Mouse (Mus musculus) ES-E14 (cell line): ENCODE measurements around the gene Dlk2. TPM values are rescaled to one million over a fixed set of nuclear protein-coding genes. Genes with fewer than 3 reads are reported as not detected.
A peak's percentile ranks its signal among the peaks of the same experiment; 100 is the strongest.

Experiments
- DNase-seq: peaks from one replicate; pipeline ENCODE4 v3.0.0-alpha.2; 2013; ENCODE audit warnings: low read depth, low spot score
- H3K27ac ChIP-seq: 2 replicates; pipeline ENCODE4 v1.5.1; 2012; ENCODE audit warnings: low read depth, mild to moderate bottlenecking, low read length, moderate library complexity, mixed read lengths; ENCODE audit not compliant: poor library complexity, insufficient read depth, severe bottlenecking
- H3K36me3 ChIP-seq: 2 replicates; pipeline ENCODE4 v1.6.1; 2012; ENCODE audit warnings: mild to moderate bottlenecking, low read length, moderate library complexity, mixed read lengths; ENCODE audit not compliant: control insufficient read depth, poor library complexity, insufficient read depth, severe bottlenecking
- H3K4me1 ChIP-seq, 2 experiments: fragments of 150-350 bp in 1 of 2; sonication (generic) in 1 of 2; 2 replicates each; pipeline ENCODE4 v1.6.1; 2012; ENCODE audit warnings: low read length in 2 of 2, mild to moderate bottlenecking in 1 of 2, mixed read lengths in 1 of 2; ENCODE audit not compliant: control insufficient read depth in 2 of 2, insufficient read depth in 2 of 2, poor library complexity in 1 of 2
- H3K4me3 ChIP-seq, 2 experiments: fragments of 150-350 bp in 1 of 2; sonication (generic) in 1 of 2; 2 replicates each; pipeline ENCODE4 v1.5.1; 2012; ENCODE audit warnings: low read length in 2 of 2, low read depth in 1 of 2, mild to moderate bottlenecking in 1 of 2, mixed read lengths in 1 of 2; ENCODE audit not compliant: insufficient read depth in 1 of 2, poor library complexity in 1 of 2, severe bottlenecking in 1 of 2
- H3K9ac ChIP-seq: 2 replicates; pipeline ENCODE4 v1.6.1; 2012; ENCODE audit warnings: low read depth, mild to moderate bottlenecking, low read length, mixed read lengths; ENCODE audit not compliant: poor library complexity, insufficient read depth, severe bottlenecking
- H3K9me3 ChIP-seq: fragments of 150-350 bp; sonication (generic); 2 replicates; pipeline ENCODE4 v1.6.1; 2012; ENCODE audit warnings: low read depth, mild to moderate bottlenecking, low read length; ENCODE audit not compliant: control insufficient read depth, insufficient read depth
- CHD2 ChIP-seq: IDR thresholded peaks from 2 replicates; pipeline ENCODE4 v1.6.1; 2014; ENCODE audit warnings: mild to moderate bottlenecking, low read depth, low read length, inconsistent platforms
- HCFC1 ChIP-seq: IDR thresholded peaks from 2 replicates; pipeline ENCODE4 v1.6.1; 2012; ENCODE audit warnings: low read length, inconsistent platforms, borderline replicate concordance; ENCODE audit not compliant: insufficient read depth
- MAFK ChIP-seq: IDR thresholded peaks from 2 replicates; pipeline ENCODE4 v1.6.1; 2014; ENCODE audit warnings: mild to moderate bottlenecking, low read depth, low read length, inconsistent platforms; ENCODE audit not compliant: insufficient read depth
- ZC3H11A ChIP-seq: IDR thresholded peaks from 2 replicates; pipeline ENCODE4 v1.6.1; 2012; ENCODE audit warnings: low read depth, mild to moderate bottlenecking, inconsistent platforms, low read length, borderline replicate concordance
- ZNF384 ChIP-seq: IDR thresholded peaks from 2 replicates; pipeline ENCODE4 v1.6.1; 2012; ENCODE audit warnings: low read depth, low read length, inconsistent platforms
- in situ Hi-C, 2 experiments: fragments of 600-800 bp; cut with MboI; formaldehyde crosslinking; loops; one replicate each; pipeline ENCODE4 v1.15.1; 2025; ENCODE audit warnings: low sequenced_read_pairs in 2 of 2, inconsistent platforms in 1 of 2; ENCODE audit not compliant: unreplicated experiment in 2 of 2
- total RNA-seq: library from RNA; depleted of rRNA; stranded (reverse); fragments of 300-350 nt; gene quantifications from 2 replicates; pipeline ENCODE4 v1.2.3, GENCODE M21; 2012

Dlk2 gene
- total RNA-seq, 1 experiment = 1.4 TPM

- no peak overlapping the region for H3K27ac ChIP-seq
- H3K36me3 ChIP-seq = peaks cover 52% of the 10 kb centered on the region
- peak overlapping the region in 1 of 2 experiments; percentile 10; a peak in 1 of 4 replicates for H3K4me3 ChIP-seq
- TF ChIP-seq MAFK (no peak), ZNF384 (no peak), HCFC1 (no peak), ZC3H11A (no peak), CHD2 (no peak)
- no peaks in the 10 kb centered on the region for H3K9me3 ChIP-seq
- in situ Hi-C loops = no loop called here
- DNase-seq = no peak
- peaks cover 0 to 19% of the 10 kb centered on the region in 2 experiments; a peak in 2 of 4 replicates for H3K4me1 ChIP-seq
- H3K9ac ChIP-seq = 0 out of 2 replicates have a peak overlapping the region, but pooled peaks have one; percentile 11
Measured at GRCm38 (mm10) chr17:46258279-46259053, 38.8 kb upstream of the Dlk2 start.

GRCm38 (mm10) chr17:46259675-46260074, 37.5 kb upstream of the Dlk2 start:
- Histone ChIP-seq H3K27ac (no peak overlapping the region), H3K4me3 (no peak overlapping the region), H3K9ac (no peak overlapping the region), H3K9me3 (no peaks in the 10 kb centered on the region), H3K4me1 (peaks cover 0 to 14% of the 10 kb centered on the region in 2 experiments; a peak in 2 of 4 replicates), H3K36me3 (peaks cover 64% of the 10 kb centered on the region)
- in situ Hi-C loops = no loop called here
- no peak for DNase-seq
- no peak for TF ChIP-seq CHD2
- no peak for TF ChIP-seq HCFC1
- no peak for TF ChIP-seq MAFK
- TF ChIP-seq ZC3H11A = no peak
- TF ChIP-seq ZNF384 = no peak

- Histone ChIP-seq H3K4me1 (peaks cover 5 to 28% of the 10 kb centered on the region in 2 experiments; a peak in 3 of 4 replicates), H3K9ac (no peak overlapping the region), H3K36me3 (peaks cover 80% of the 10 kb centered on the region), H3K27ac (no peak overlapping the region), H3K9me3 (no peaks in the 10 kb centered on the region), H3K4me3 (no peak overlapping the region)
- no peak for DNase-seq
- in situ Hi-C loops = no loop called here
- no peak for TF ChIP-seq MAFK
- no peak for TF ChIP-seq HCFC1
- TF ChIP-seq ZC3H11A = no peak
- TF ChIP-seq ZNF384 = no peak
- no peak for TF ChIP-seq CHD2
Measured at GRCm38 (mm10) chr17:46262201-46262694, 35.0 kb upstream of the Dlk2 start.

GRCm38 (mm10) chr17:46265502-46265901, 31.7 kb upstream of the Dlk2 start:
- H3K27ac ChIP-seq = peak overlapping the region; percentile 18; the same call in 1 of the 2 replicates

More at GRCm38 (mm10) chr17:46265502-46265901, 31.7 kb upstream of the Dlk2 start:
- H3K9ac ChIP-seq = 0 out of 2 replicates have a peak overlapping the region, but pooled peaks have one; percentile 11
- peaks cover 65% of the 10 kb centered on the region for H3K36me3 ChIP-seq
- H3K9me3 ChIP-seq = no peaks in the 10 kb centered on the region
- DNase-seq = no peak
- no peak overlapping the region for H3K4me3 ChIP-seq
- peaks cover 8 to 35% of the 10 kb centered on the region in 2 experiments; a peak in 3 of 4 replicates for H3K4me1 ChIP-seq
- no peak for TF ChIP-seq MAFK
- no peak for TF ChIP-seq HCFC1
- TF ChIP-seq ZNF384 = no peak
- no peak for TF ChIP-seq CHD2
- no peak for TF ChIP-seq ZC3H11A
- in situ Hi-C loops = no loop called here
